Mouse (Mus musculus): Measurements from ENCODE around the gene Frmd4a.

DNA sequence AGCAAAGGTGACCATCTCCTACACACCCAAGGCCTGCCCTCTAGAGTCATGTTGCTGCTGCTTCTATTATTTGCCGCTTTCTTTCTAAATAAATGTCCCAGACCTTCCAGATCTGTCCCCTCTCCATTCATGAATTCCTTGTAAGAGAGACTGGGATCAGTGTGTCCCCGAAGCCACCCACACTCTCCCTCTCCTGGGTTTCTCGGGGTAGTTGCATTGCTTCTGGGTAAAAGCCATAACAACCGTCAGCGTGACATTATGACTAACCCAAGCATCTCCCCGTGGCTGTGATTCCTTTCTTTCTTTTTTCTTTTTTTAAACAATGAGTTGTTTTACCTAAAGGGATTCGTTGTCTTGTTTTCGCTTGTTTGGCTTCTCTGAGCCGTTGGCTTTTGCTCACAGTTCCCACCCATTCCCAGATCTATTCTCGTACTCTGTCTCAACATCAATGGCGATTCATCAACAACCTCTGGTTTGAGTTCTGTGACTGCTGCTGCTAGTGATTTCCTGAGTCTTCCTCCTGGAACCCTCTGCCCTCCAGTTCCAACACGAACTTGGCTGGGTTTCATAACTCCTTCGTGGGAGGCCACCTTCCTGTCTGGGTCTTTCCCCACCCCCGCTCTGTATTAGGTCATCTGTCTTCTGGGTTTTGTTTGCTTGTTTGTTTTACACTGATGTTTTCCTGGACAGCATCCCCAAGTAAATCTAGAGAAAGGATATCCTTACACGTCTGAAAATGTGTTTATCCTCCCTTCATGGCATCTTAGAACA is 483.9 kb downstream of the Frmd4a start:
- TF ChIP-seq CTCF (conservative IDR thresholded peaks at IDR 0.05; ENCODE audit: low read length) (no peak), NANOG (IDR thresholded peaks at IDR 0.05; ENCODE audit: borderline replicate concordance, low read length) (no peak), POU5F1 (IDR thresholded peaks at IDR 0.05; ENCODE audit: borderline replicate concordance, low read length) (no peak)
